Mouse (Mus musculus) liver, embryonic 12.5 days (tissue): ENCODE results near the gene Gm14419. TPM values are rescaled to one million over a fixed set of nuclear protein-coding genes. Genes with fewer than 3 reads are reported as not detected.
"Not testable (repeated sequence)": the region's sequence is repeated elsewhere in the genome, so short reads cannot be mapped to it uniquely, and the experiment has no call there.

Source experiments
- ATAC-seq: fragments of 200-750 bp; cut with Nextera tagmentation; 2 replicates; pipeline ENCODE4 v1.8.0; 2017; ENCODE audit warnings: moderate number of reproducible peaks, mild to moderate bottlenecking, moderate library complexity
- H3K27ac ChIP-seq: fragments of 300-500 bp; sonication (generic); 2 replicates; pipeline ENCODE4 v1.5.1; 2016; ENCODE audit warnings: mild to moderate bottlenecking
- H3K27me3 ChIP-seq: fragments of 300-500 bp; sonication (generic); replicated peaks from 2 replicates; pipeline ENCODE4 v1.6.1; 2016; ENCODE audit warnings: mild to moderate bottlenecking, moderate library complexity
- H3K36me3 ChIP-seq: fragments of 300-500 bp; sonication (generic); 2 replicates; pipeline ENCODE4 v1.6.1; 2016; ENCODE audit warnings: mild to moderate bottlenecking, moderate library complexity
- H3K4me1 ChIP-seq: fragments of 300-500 bp; sonication (generic); 2 replicates; pipeline ENCODE4 v1.6.1; 2016
- H3K4me2 ChIP-seq: fragments of 300-500 bp; sonication (generic); 2 replicates; pipeline ENCODE4 v1.6.1; 2016; ENCODE audit warnings: mild to moderate bottlenecking, moderate library complexity
- H3K4me3 ChIP-seq: fragments of 300-500 bp; sonication (generic); 2 replicates; pipeline ENCODE4 v1.5.1; 2016; ENCODE audit warnings: mild to moderate bottlenecking, moderate library complexity
- H3K9ac ChIP-seq: fragments of 300-500 bp; sonication (generic); 2 replicates; pipeline ENCODE4 v1.6.1; 2016; ENCODE audit warnings: mild to moderate bottlenecking, moderate library complexity
- H3K9me3 ChIP-seq: fragments of 300-500 bp; sonication (generic); replicated peaks from 2 replicates; pipeline ENCODE4 v1.6.1; 2016; ENCODE audit warnings: mild to moderate bottlenecking, moderate library complexity
- WGBS: fragments of 180-500 bp; shearing (Covaris S2); methylation state at CpG from one replicate; pipeline ENCODE4 v1.1.7; 2016; ENCODE audit not compliant: insufficient replicate concordance; 5-methylcytosine and 5-hydroxymethylcytosine counted together
- polyA plus RNA-seq: library from polyadenylated mRNA; unstranded; fragments of >200 nt; fragmentation: Nextera tagmentation; extraction: Ambion mirVana; gene quantifications from 2 replicates; pipeline ENCODE4 v1.2.1, GENCODE M21; 2016

Gm14419 gene
- 3.7 and 4.3 TPM in 2 replicates for polyA plus RNA-seq

- not testable (repeated sequence) for H3K9ac ChIP-seq, H3K4me3 ChIP-seq, H3K27me3 ChIP-seq, H3K4me2 ChIP-seq, H3K36me3 ChIP-seq, H3K4me1 ChIP-seq, H3K27ac ChIP-seq, H3K9me3 ChIP-seq, ATAC-seq
- no CpG with 5 or more reads among the region's 6 CpGs for WGBS
These were observed at the start of gene Gm14419 for GRCm38 (mm10) chr2:177000656-177001055. TSS of gene Gm14419 (plus strand) at chr2:177000956.

Other genes starting within 250 kb of the Gm14419 start
- gene Gm14295, start 202.3 kb upstream of the Gm14419 start, polyA plus RNA-seq = 4.4 and 6.4 TPM in 2 replicates
- gene Gm14408, start 169.8 kb upstream of the Gm14419 start, polyA plus RNA-seq = not detected in 2 replicates
- 1.9 and 2.7 TPM in 2 replicates for gene Gm14296, start 73.1 kb upstream of the Gm14419 start, polyA plus RNA-seq
- not detected in 2 replicates for gene Gm14401, start 73.4 kb downstream of the Gm14419 start, polyA plus RNA-seq
- gene Gm14410, start 205.5 kb downstream of the Gm14419 start, polyA plus RNA-seq = 5.2 and 6.1 TPM in 2 replicates